Mouse (Mus musculus) liver, embryonic 14.5 days (tissue): Measurements from ENCODE around the gene Fam92b.

Experiments used
- CTCF ChIP-seq: IDR thresholded peaks from 2 replicates; pipeline ENCODE4 v1.5.1; 2016; ENCODE audit warnings: antibody characterized with exemption, low read depth, control low read depth
- EP300 ChIP-seq: IDR thresholded peaks from 2 replicates; pipeline ENCODE4 v1.6.1; 2016; ENCODE audit warnings: antibody characterized with exemption, low read depth

GRCm38 (mm10) chr8:120129547-120129946 lies 47.7 kb downstream of the Fam92b start:
- TF ChIP-seq CTCF (no peak), EP300 (no peak)
